Mouse (Mus musculus) forebrain, embryonic 15.5 days (tissue): ENCODE results near the gene Nav2. TPM values are rescaled to one million over a fixed set of nuclear protein-coding genes. Genes with fewer than 3 reads are reported as not detected.
A peak's percentile ranks its signal among the peaks of the same experiment; 100 is the strongest.

Experiments used
- ATAC-seq: fragments of 200-750 bp; cut with Nextera tagmentation; replicated peaks from 2 replicates; pipeline ENCODE4 v1.8.0; 2017; ENCODE audit warnings: mild to moderate bottlenecking, moderate TSS enrichment, moderate library complexity
- H3K27ac ChIP-seq: fragments of 300-500 bp; sonication (generic); replicated peaks from 2 replicates; pipeline ENCODE4 v1.5.1; 2015; ENCODE audit warnings: mild to moderate bottlenecking, inconsistent platforms
- H3K27me3 ChIP-seq: fragments of 300-500 bp; sonication (generic); 2 replicates; pipeline ENCODE4 v1.6.1; 2015; ENCODE audit warnings: inconsistent platforms
- H3K36me3 ChIP-seq: fragments of 300-500 bp; sonication (generic); 2 replicates; pipeline ENCODE4 v1.6.1; 2015; ENCODE audit warnings: mild to moderate bottlenecking, inconsistent platforms
- H3K4me1 ChIP-seq: fragments of 300-500 bp; sonication (generic); 2 replicates; pipeline ENCODE4 v1.6.1; 2015; ENCODE audit warnings: inconsistent platforms
- H3K4me2 ChIP-seq: fragments of 300-500 bp; sonication (generic); replicated peaks from 2 replicates; pipeline ENCODE4 v1.6.1; 2015; ENCODE audit warnings: mild to moderate bottlenecking, inconsistent platforms
- H3K4me3 ChIP-seq: fragments of 300-500 bp; sonication (generic); 2 replicates; pipeline ENCODE4 v1.5.1; 2015; ENCODE audit warnings: mild to moderate bottlenecking, inconsistent platforms
- H3K9ac ChIP-seq: fragments of 300-500 bp; sonication (generic); replicated peaks from 2 replicates; pipeline ENCODE4 v1.6.1; 2015; ENCODE audit warnings: mild to moderate bottlenecking, inconsistent platforms
- H3K9me3 ChIP-seq: fragments of 300-500 bp; sonication (generic); 2 replicates; pipeline ENCODE4 v1.6.1; 2016; ENCODE audit warnings: inconsistent platforms
- WGBS: fragments of 180-500 bp; shearing (Covaris S2); methylation state at CpG from one replicate; pipeline ENCODE4 v1.1.7; 2015; ENCODE audit warnings: mixed read lengths; 5-methylcytosine and 5-hydroxymethylcytosine counted together
- polyA plus RNA-seq: library from polyadenylated mRNA; unstranded; fragments of >200 nt; fragmentation: Nextera tagmentation; extraction: Ambion mirVana; gene quantifications from 2 replicates; pipeline ENCODE4 v1.2.1, GENCODE M21; 2015

Gene Nav2
- polyA plus RNA-seq, 1 experiment from 2014 or later, result 27.3 TPM

DNA sequence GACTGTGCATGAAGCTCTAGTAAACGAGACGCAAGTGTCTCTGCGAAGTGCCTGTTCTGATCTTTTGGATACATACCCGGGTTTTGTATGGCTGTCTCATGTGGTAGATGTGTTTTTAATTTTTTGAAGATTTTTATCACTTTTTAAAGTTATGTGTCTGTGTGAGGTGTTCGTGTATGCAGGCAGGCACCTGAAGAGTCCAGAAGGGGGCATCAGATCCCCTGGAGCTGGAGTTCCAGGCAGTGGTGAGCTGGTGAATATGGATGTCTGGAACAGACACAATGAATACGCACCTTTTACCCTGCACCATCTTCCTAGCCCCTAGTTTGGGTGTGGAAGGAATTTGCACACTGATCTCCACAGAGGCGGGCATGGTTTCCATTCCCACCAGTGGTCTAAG, 214.0 kb downstream of the Nav2 start:
- Histone ChIP-seq H3K4me1 (peaks cover 24% of the 10 kb centered on the region), H3K4me3 (no peak overlapping the region), H3K9me3 (no peaks in the 10 kb centered on the region), H3K36me3 (no peaks in the 10 kb centered on the region), H3K27me3 (peaks cover 3% of the 10 kb centered on the region; the same call in 1 of the 2 replicates), H3K27ac (no peak overlapping the region), H3K4me2 (no peak overlapping the region), H3K9ac (no peak overlapping the region)
- ATAC-seq, result no peak
- WGBS, result 69% methylated on average over 7 of the region's 7 CpGs

DNA sequence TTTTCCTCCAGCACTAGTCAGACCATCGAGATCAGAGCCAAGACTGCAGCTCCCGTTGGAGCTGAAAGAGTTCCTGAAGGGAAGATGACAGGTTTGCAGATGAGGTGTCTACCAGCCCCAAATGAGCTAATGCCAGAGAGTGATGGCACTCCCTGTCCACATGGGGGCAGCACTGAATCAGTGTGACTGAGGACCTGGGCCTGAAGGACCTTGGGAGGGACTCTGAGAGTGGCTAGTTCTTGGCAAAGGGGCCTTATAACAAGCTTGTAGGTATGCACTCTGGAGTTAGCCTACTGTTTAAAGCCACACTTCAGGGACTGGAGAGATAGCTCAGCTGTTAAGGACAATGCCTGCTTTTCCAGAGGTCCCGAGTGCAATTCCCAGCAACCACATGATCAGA, 217.0 kb downstream of the Nav2 start:
- H3K4me3 ChIP-seq, result no peak overlapping the region
- no peak overlapping the region for H3K4me2 ChIP-seq
- H3K4me1 ChIP-seq, result peaks cover 7% of the 10 kb centered on the region
- WGBS, result 36% methylated on average over 3 of the region's 3 CpGs
- H3K27ac ChIP-seq, result no peak overlapping the region
- H3K9ac ChIP-seq, result no peak overlapping the region
- peaks cover 3% of the 10 kb centered on the region; the same call in 1 of the 2 replicates for H3K27me3 ChIP-seq
- no peaks in the 10 kb centered on the region for H3K36me3 ChIP-seq
- no peaks in the 10 kb centered on the region for H3K9me3 ChIP-seq
- no peak for ATAC-seq

- Histone ChIP-seq H3K36me3 (no peaks in the 10 kb centered on the region), H3K4me3 (no peak overlapping the region), H3K9me3 (no peaks in the 10 kb centered on the region), H3K27ac (no peak overlapping the region), H3K4me2 (no peak overlapping the region), H3K27me3 (peaks cover 3% of the 10 kb centered on the region; the same call in 1 of the 2 replicates), H3K9ac (no peak overlapping the region), H3K4me1 (peaks cover 8% of the 10 kb centered on the region)
- 82% methylated on average over 8 of the region's 8 CpGs for WGBS
- ATAC-seq, result no peak
Observed at GRCm38 (mm10) chr7:49128224-49128623, 219.7 kb downstream of the Nav2 start.

DNA sequence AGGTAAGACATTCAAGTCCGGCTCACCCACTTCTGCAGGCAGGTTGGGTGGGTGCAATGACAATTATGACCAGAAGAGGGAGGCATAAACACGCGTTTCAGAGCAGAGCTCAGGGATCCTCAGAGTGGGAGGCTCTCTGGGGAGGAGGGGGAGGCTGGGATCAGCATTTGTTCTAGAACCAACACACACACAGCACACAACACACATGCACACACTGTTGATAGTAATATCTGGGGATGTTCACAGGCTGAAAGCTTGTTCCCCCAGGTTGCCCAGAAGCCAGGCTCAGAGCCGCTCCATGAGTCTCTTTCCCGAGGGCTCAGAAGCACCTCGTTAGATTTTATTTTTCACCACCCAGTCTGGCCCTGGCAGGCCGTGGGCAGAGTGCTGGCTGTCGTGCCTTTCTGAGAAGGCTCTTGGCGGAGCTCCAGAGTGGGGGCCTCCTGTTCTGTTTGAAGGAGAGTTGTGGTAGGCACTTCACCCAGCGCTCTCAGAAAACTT, 224.4 kb downstream of the Nav2 start:
- Histone ChIP-seq H3K27me3 (no peaks in the 10 kb centered on the region), H3K27ac (peak overlapping the region; percentile 36; the same call in 1 of the 2 replicates), H3K9ac (no peak overlapping the region), H3K36me3 (no peaks in the 10 kb centered on the region), H3K4me1 (peaks cover 13% of the 10 kb centered on the region), H3K9me3 (no peaks in the 10 kb centered on the region), H3K4me3 (no peak overlapping the region), H3K4me2 (no peak overlapping the region)
- 9% methylated on average over 10 of the region's 10 CpGs for WGBS
- ATAC-seq, result peak; percentile 85

GRCm38 (mm10) chr7:49134396-49134795, 225.9 kb downstream of the Nav2 start:
- Histone ChIP-seq H3K27me3 (no peaks in the 10 kb centered on the region), H3K9ac (no peak overlapping the region), H3K4me2 (no peak overlapping the region), H3K4me1 (peaks cover 13% of the 10 kb centered on the region), H3K4me3 (no peak overlapping the region), H3K9me3 (no peaks in the 10 kb centered on the region), H3K27ac (no peak overlapping the region), H3K36me3 (no peaks in the 10 kb centered on the region)
- WGBS, result 71% methylated on average over 5 of the region's 5 CpGs
- ATAC-seq, result no peak

DNA sequence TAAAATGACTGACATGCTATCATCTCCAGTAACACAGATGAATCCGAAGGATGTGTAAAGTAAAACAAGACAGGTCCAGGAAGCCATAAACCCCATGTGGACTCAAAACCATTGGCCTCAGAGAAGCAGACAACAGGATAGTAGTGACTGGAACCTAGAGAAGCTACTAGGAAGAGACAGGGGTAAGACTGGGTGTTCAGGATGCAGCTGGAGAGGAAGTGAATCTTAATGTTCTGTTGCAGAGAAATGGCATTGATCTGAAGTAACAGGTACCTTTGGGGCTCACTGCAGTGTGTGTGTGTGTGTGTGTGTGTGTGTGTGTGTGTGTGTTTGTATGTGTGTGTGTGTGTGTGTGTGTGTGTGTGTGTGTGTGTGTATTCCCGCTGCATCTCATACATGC, 231.2 kb downstream of the Nav2 start:
- 83% methylated on average over 2 of the region's 2 CpGs for WGBS
- no peak overlapping the region for H3K4me3 ChIP-seq
- H3K36me3 ChIP-seq, result no peaks in the 10 kb centered on the region
- no peak overlapping the region for H3K27ac ChIP-seq
- H3K27me3 ChIP-seq, result no peaks in the 10 kb centered on the region
- no peak overlapping the region for H3K9ac ChIP-seq
- H3K4me1 ChIP-seq, result peaks cover 6% of the 10 kb centered on the region; the same call in 1 of the 2 replicates
- no peak overlapping the region for H3K4me2 ChIP-seq
- no peak for ATAC-seq
- H3K9me3 ChIP-seq, result no peaks in the 10 kb centered on the region

DNA sequence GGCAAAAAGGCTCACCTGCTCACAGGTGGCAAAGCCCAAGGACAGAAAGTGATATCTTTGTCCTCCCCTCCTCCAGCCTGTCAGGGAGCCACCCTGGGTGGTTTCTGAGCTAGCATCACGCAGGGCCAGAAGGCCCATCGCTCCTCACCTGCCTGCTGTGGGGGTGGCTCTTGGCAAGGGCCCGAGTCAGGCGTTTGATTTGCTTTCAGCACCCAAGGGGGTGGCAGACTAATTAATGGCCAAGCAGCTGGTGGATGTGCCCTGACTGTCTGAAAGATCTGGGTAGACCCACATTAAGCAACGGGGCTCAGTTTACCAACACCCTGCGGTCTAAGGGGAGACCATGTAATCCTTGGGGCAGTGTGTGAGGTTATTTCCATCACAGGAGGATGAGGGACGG, 235.4 kb downstream of the Nav2 start:
- H3K4me2 ChIP-seq, result no peak overlapping the region
- no peaks in the 10 kb centered on the region for H3K27me3 ChIP-seq
- no peaks in the 10 kb centered on the region for H3K36me3 ChIP-seq
- 59% methylated on average over 7 of the region's 7 CpGs for WGBS
- no peaks in the 10 kb centered on the region for H3K9me3 ChIP-seq
- ATAC-seq, result peak; percentile 23; the same call in 1 of the 2 replicates
- H3K9ac ChIP-seq, result no peak overlapping the region
- no peak overlapping the region for H3K4me3 ChIP-seq
- H3K4me1 ChIP-seq, result peaks cover 22% of the 10 kb centered on the region
- H3K27ac ChIP-seq, result no peak overlapping the region

- peak overlapping the region; percentile 39 for H3K9ac ChIP-seq
- H3K27ac ChIP-seq, result peak overlapping the region; percentile 84
- no peaks in the 10 kb centered on the region for H3K27me3 ChIP-seq
- 0 out of 2 replicates have a peak overlapping the region, but pooled peaks have one; percentile 5 for H3K4me2 ChIP-seq
- no peak overlapping the region for H3K4me3 ChIP-seq
- 18% methylated on average over 22 of the region's 22 CpGs for WGBS
- peak; percentile 77 for ATAC-seq
- H3K36me3 ChIP-seq, result no peaks in the 10 kb centered on the region
- H3K9me3 ChIP-seq, result no peaks in the 10 kb centered on the region
- peaks cover 22% of the 10 kb centered on the region for H3K4me1 ChIP-seq
Observed at GRCm38 (mm10) chr7:49145749-49146670, 237.5 kb downstream of the Nav2 start.

GRCm38 (mm10) chr7:49152297-49152696, 243.8 kb downstream of the Nav2 start:
- peak overlapping the region; percentile 28; the same call in 1 of the 2 replicates for H3K27ac ChIP-seq
- no peak overlapping the region for H3K9ac ChIP-seq
- H3K4me1 ChIP-seq, result peaks cover 6% of the 10 kb centered on the region
- WGBS, result 59% methylated on average over 5 of the region's 5 CpGs
- no peaks in the 10 kb centered on the region for H3K27me3 ChIP-seq
- H3K4me2 ChIP-seq, result no peak overlapping the region
- 0 out of 2 replicates have a peak, but pooled peaks cover 5% of the 10 kb centered on the region for H3K9me3 ChIP-seq
- no peaks in the 10 kb centered on the region for H3K36me3 ChIP-seq
- ATAC-seq, result peak; percentile 73
- no peak overlapping the region for H3K4me3 ChIP-seq

DNA sequence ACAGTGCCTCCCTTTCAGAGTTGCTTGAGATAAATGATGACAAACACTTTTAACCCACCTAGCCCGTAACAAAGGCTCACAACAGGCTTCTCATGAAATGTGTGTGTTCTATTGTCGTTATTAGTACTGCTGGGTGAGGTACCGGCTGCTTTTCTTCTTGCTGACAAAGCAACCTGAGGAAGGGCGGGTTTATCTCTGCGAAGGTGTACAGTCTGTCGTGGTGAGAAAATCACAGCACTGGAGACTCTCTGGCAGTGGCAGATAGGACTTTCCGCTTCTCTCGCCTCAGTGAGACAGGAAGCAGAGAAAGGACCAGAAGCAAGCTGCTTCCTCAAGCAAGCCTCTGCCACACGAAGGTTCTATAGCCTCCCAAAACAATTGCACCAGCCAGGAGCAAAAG, 244.2 kb downstream of the Nav2 start:
- 70% methylated on average over 9 of the region's 9 CpGs for WGBS
- Histone ChIP-seq H3K36me3 (no peaks in the 10 kb centered on the region), H3K9me3 (0 out of 2 replicates have a peak, but pooled peaks cover 5% of the 10 kb centered on the region), H3K9ac (no peak overlapping the region), H3K4me2 (no peak overlapping the region), H3K4me1 (peaks cover 6% of the 10 kb centered on the region), H3K4me3 (no peak overlapping the region), H3K27ac (peak overlapping the region; percentile 28; the same call in 1 of the 2 replicates), H3K27me3 (no peaks in the 10 kb centered on the region)
- ATAC-seq, result no peak; the same call in 1 of the 2 replicates

DNA sequence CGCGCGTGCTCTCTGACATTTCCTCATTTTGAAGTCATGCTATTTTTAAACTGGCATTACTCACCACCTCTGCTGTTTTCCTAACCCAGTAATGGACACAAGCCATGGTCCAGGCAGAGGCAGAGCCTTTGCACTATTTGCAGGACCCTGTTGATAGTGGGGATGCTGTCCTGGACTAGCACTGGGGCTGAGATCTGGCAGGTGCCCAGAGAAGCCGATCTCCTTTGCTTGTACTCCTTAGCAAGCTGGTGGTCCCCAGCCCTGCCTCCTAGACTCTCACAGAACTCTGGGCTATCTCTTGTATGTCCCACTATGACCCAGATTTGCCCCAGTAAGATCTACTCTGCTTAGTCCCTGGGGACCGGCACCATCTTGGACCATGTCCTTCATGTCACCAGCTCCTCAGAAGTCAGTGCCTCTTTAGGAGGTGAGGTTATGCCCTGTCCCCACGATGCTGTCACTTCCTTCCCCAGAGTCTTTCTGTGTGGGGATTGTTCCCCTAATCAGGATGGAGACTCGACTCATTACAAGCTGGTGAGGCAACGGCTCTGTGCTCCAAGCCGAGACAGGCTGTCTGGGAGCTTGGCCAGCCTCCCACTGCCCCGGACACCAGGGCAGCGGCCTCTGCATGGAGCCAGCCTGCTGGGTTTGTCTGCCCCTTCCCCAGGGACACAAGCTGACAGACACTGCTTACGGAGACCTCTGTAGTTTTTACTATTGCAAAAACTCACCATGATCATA, 250.3 kb downstream of the Nav2 start:
- H3K9ac ChIP-seq, result no peak overlapping the region
- WGBS, result 57% methylated on average over 12 of the region's 12 CpGs
- no peaks in the 10 kb centered on the region for H3K36me3 ChIP-seq
- H3K27ac ChIP-seq, result peak overlapping the region; percentile 65
- peaks cover 44% of the 10 kb centered on the region for H3K4me1 ChIP-seq
- no peak overlapping the region for H3K4me3 ChIP-seq
- H3K27me3 ChIP-seq, result no peaks in the 10 kb centered on the region
- ATAC-seq, result peak; percentile 20; the same call in 1 of the 2 replicates
- H3K9me3 ChIP-seq, result 0 out of 2 replicates have a peak, but pooled peaks cover 5% of the 10 kb centered on the region
- H3K4me2 ChIP-seq, result no peak overlapping the region
